Mouse (Mus musculus): ENCODE results near the gene Desi2. TPM values are rescaled to one million over a fixed set of nuclear protein-coding genes. Genes with fewer than 3 reads are reported as not detected.
"Not testable (repeated sequence)": the region's sequence is repeated elsewhere in the genome, so short reads cannot be mapped to it uniquely, and the experiment has no call there.

Desi2 gene
- polyA plus RNA-seq, 1 experiment from 2014 or later = 19.4 TPM

DNA sequence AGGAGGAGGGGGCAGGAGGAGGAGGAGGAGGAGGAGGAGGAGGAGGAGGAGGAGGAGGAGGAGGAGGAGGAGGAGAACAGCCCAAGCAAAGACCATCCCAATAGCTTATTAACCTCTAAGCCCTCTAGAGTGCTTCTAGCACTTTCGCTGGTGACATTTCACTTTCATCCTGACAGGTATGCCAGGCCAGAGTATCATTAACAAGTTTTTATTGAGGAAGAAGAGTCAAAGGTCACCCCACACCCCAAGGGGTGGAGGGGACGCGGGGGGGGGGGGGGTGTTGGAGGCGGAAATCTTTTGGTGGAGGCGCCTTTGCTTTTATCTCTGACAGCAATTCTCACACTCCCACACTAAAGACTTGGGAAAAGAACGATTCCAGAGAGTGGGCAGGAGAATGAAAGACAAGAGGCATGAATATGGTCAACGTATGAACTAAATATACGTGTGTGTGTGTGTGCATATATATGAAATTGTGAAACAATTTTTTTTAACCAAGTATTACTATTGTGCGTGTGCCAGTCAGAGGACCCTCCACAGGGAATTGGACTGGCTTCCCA, 88.0 kb downstream of the Desi2 start:
- H3K4me3 ChIP-seq = peak overlapping the region; percentile 63
- no peak for ATAC-seq (ENCODE audit: low FRiP score)
- H3K9ac ChIP-seq = no peak overlapping the region
- peak overlapping the region; percentile 68 for H3K4me2 ChIP-seq
- no peaks in the 10 kb centered on the region for H3K9me3 ChIP-seq
- H3K36me3 ChIP-seq = no peaks in the 10 kb centered on the region
- no peaks in the 10 kb centered on the region for H3K4me1 ChIP-seq (replicated peaks)
- 0 out of 2 replicates have a peak overlapping the region, but pooled peaks have one; percentile 89 for H3K27ac ChIP-seq
- 0 out of 2 replicates have a peak, but pooled peaks cover 6% of the 10 kb centered on the region for H3K27me3 ChIP-seq
- WGBS = 48% methylated on average over 9 of the region's 9 CpGs

GRCm38 (mm10) chr1:178275738-178276053, 88.5 kb downstream of the Desi2 start:
- Histone ChIP-seq H3K36me3 (no peaks in the 10 kb centered on the region), H3K4me1 (replicated peaks) (no peaks in the 10 kb centered on the region), H3K27me3 (0 out of 2 replicates have a peak, but pooled peaks cover 6% of the 10 kb centered on the region), H3K4me3 (peak overlapping the region; percentile 63), H3K4me2 (peak overlapping the region; percentile 68), H3K9ac (peak overlapping the region; percentile 86), H3K9me3 (no peaks in the 10 kb centered on the region), H3K27ac (peak overlapping the region; percentile 89)
- peak; percentile 71 for ATAC-seq (ENCODE audit: low FRiP score)
- WGBS = 10% methylated on average over 11 of the region's 11 CpGs

GRCm38 (mm10) chr1:178276054-178276911, 89.1 kb downstream of the Desi2 start:
- ATAC-seq (ENCODE audit: low FRiP score) = peak; percentile 94
- Histone ChIP-seq H3K36me3 (no peaks in the 10 kb centered on the region), H3K27ac (peak overlapping the region; percentile 89), H3K9me3 (no peaks in the 10 kb centered on the region), H3K4me3 (peak overlapping the region; percentile 63), H3K9ac (peak overlapping the region; percentile 86), H3K4me2 (peak overlapping the region; percentile 68), H3K4me1 (replicated peaks) (no peaks in the 10 kb centered on the region), H3K27me3 (0 out of 2 replicates have a peak, but pooled peaks cover 6% of the 10 kb centered on the region)
- WGBS = under 1% methylated on average over 85 of the region's 87 CpGs

GRCm38 (mm10) chr1:178283314-178283713, 96.1 kb downstream of the Desi2 start:
- not testable (repeated sequence) for H3K27ac ChIP-seq, H3K4me3 ChIP-seq
- WGBS = 90% methylated on average over 3 of the region's 3 CpGs

GRCm38 (mm10) chr1:178283946-178284720, 96.9 kb downstream of the Desi2 start:
- Histone ChIP-seq H3K4me2 (no peak overlapping the region), H3K4me3 (no peak overlapping the region), H3K9me3 (peaks cover 5% of the 10 kb centered on the region; the same call in 1 of the 2 replicates), H3K9ac (no peak overlapping the region), H3K4me1 (replicated peaks) (no peaks in the 10 kb centered on the region), H3K36me3 (no peaks in the 10 kb centered on the region), H3K27me3 (no peaks in the 10 kb centered on the region), H3K27ac (no peak overlapping the region)
- WGBS = 61% methylated on average over 2 of the region's 2 CpGs
- ATAC-seq (ENCODE audit: low FRiP score) = no peak

More at GRCm38 (mm10) chr1:178283314-178283713, 96.1 kb downstream of the Desi2 start:
- H3K9ac ChIP-seq; ATAC-seq (ENCODE audit: low FRiP score); H3K4me1 ChIP-seq (replicated peaks); H3K4me2 ChIP-seq; H3K9me3 ChIP-seq; H3K36me3 ChIP-seq; H3K27me3 ChIP-seq: not testable (repeated sequence)

- Histone ChIP-seq H3K9ac (no peak overlapping the region), H3K4me3 (no peak overlapping the region), H3K4me1 (replicated peaks) (no peaks in the 10 kb centered on the region), H3K36me3 (no peaks in the 10 kb centered on the region), H3K27ac (no peak overlapping the region), H3K4me2 (no peak overlapping the region), H3K9me3 (peaks cover 5% of the 10 kb centered on the region; the same call in 1 of the 2 replicates), H3K27me3 (no peaks in the 10 kb centered on the region)
- WGBS = 64% methylated on average over 8 of the region's 8 CpGs
- ATAC-seq (ENCODE audit: low FRiP score) = no peak
Measured at GRCm38 (mm10) chr1:178287601-178288176, 100.5 kb downstream of the Desi2 start.

DNA sequence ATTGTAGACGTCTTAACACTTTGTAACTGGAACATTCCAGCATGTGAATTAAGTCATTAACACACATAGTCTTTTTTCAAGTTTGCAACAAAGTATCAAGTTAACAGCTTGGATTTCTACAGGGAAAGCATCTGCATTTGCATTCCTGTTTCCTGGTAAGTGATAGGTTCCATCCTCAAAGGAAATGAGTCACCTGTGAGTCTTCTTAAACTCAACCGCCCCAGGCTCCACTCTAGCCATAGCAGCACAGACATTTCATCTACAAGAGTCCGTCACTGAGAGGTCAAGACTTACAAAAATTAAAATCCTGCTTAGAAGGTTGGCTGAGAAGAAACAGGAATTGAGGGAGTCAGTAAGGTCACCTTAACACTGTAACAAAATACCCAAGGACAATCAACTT, 104.5 kb downstream of the Desi2 start:
- no peak for ATAC-seq (ENCODE audit: low FRiP score)
- no peaks in the 10 kb centered on the region for H3K4me1 ChIP-seq (replicated peaks)
- no peak overlapping the region for H3K4me2 ChIP-seq
- 89% methylated on average over 3 of the region's 3 CpGs for WGBS
- no peak overlapping the region for H3K9ac ChIP-seq
- no peaks in the 10 kb centered on the region for H3K9me3 ChIP-seq
- H3K27ac ChIP-seq = no peak overlapping the region
- H3K4me3 ChIP-seq = no peak overlapping the region
- no peaks in the 10 kb centered on the region for H3K36me3 ChIP-seq
- no peaks in the 10 kb centered on the region for H3K27me3 ChIP-seq

- Histone ChIP-seq H3K27me3 (no peaks in the 10 kb centered on the region), H3K4me2 (no peak overlapping the region), H3K27ac (no peak overlapping the region), H3K4me3 (no peak overlapping the region), H3K9me3 (no peaks in the 10 kb centered on the region), H3K9ac (no peak overlapping the region), H3K4me1 (replicated peaks) (no peaks in the 10 kb centered on the region), H3K36me3 (no peaks in the 10 kb centered on the region)
- 95% methylated on average over 1 of the region's 1 CpGs for WGBS
- no peak for ATAC-seq (ENCODE audit: low FRiP score)
Measured at GRCm38 (mm10) chr1:178294051-178294450, 106.8 kb downstream of the Desi2 start.

- 90% methylated on average over 2 of the region's 2 CpGs for WGBS
- H3K27me3 ChIP-seq, H3K36me3 ChIP-seq: not testable (repeated sequence)
Measured at GRCm38 (mm10) chr1:178301261-178301660, 114.0 kb downstream of the Desi2 start.

GRCm38 (mm10) chr1:178303425-178303824, 116.2 kb downstream of the Desi2 start:
- no peak overlapping the region for H3K27ac ChIP-seq
- no peak overlapping the region for H3K4me3 ChIP-seq
- no peaks in the 10 kb centered on the region for H3K36me3 ChIP-seq
- no peak overlapping the region for H3K9ac ChIP-seq
- H3K4me1 ChIP-seq (replicated peaks) = no peaks in the 10 kb centered on the region
- H3K4me2 ChIP-seq = no peak overlapping the region
- ATAC-seq (ENCODE audit: low FRiP score) = no peak
- WGBS = 28% methylated on average over 3 of the region's 3 CpGs
- no peaks in the 10 kb centered on the region for H3K27me3 ChIP-seq
- H3K9me3 ChIP-seq = no peaks in the 10 kb centered on the region; the same call in 1 of the 2 replicates

More at GRCm38 (mm10) chr1:178301261-178301660, 114.0 kb downstream of the Desi2 start:
- H3K4me2 ChIP-seq; H3K9ac ChIP-seq; H3K27ac ChIP-seq; ATAC-seq (ENCODE audit: low FRiP score); H3K9me3 ChIP-seq; H3K4me3 ChIP-seq; H3K4me1 ChIP-seq (replicated peaks): not testable (repeated sequence)

Data from hindbrain, embryonic 13.5 days (tissue).